Mouse (Mus musculus) myocyte (in vitro differentiated cells): ENCODE measurements around the gene Slc3a2.

ENCODE experiments used
- MAX ChIP-seq: IDR thresholded peaks from one replicate; pipeline ENCODE4 v1.6.1; 2011; ENCODE audit warnings: low read depth, mild to moderate bottlenecking, control low read depth
- POLR2A ChIP-seq: IDR thresholded peaks from one replicate; pipeline ENCODE4 v1.6.1; 2011; ENCODE audit warnings: low read depth, mild to moderate bottlenecking, control low read depth, moderate library complexity; ENCODE audit not compliant: insufficient read length

GRCm38 (mm10) chr19:8727495-8728114, 4.4 kb upstream of the Slc3a2 start:
- peak; percentile 28 for TF ChIP-seq POLR2A
- TF ChIP-seq MAX: no peak
